Mouse (Mus musculus): ENCODE measurements at regions not wholly inside any gene's neighbourhood (a gene's known extent, or its start where the extent isn't known, plus 50 kb on each side); places are given as distances from the start of the nearest gene placed in this dataset.

DNA sequence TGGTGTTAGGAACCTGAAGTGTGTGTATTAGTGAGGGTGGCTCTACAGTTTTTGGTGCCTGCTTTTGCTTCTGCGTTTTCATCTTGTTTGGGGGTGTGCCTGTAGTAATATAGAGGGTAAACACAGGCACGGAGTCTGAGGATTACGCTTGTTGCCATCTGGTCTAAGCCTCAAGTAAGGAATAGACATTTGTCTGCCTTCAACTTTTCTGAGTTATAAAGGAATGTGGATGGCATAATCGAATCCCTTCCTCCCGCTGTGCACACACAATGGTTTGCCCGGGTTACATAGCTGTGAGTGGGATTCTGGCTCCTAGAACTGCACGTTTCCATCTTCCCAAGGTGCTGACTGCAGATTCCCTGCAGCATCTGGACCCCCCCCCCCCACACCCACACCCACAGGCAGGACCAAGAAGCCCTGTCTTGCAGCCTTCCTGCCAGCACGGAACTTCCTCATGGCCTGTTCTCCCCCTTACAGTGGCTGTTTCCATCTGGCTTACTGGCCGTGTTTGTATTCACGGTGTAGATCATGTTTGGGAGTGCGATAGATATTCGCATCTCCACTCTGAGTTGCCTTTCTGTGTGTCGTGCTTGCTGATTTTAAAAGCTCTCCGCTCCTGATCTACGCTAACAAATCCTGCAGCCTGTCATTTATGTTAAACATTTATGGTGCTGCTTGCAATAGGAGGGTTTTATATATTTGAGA lies 415.4 kb downstream of the Med10 start:
- Histone ChIP-seq H3K4me2 (ENCODE audit: low read depth, low read length) (peak overlapping the region; percentile 19; the same call in 1 of the 2 replicates), H3K36me3 (ENCODE audit: insufficient read depth, low read length) (no peaks in the 10 kb centered on the region), H3K4me1 (ENCODE audit: insufficient read depth, low read length) (peaks cover 16% of the 10 kb centered on the region; the same call in 1 of the 2 replicates), H3K27me3 (ENCODE audit: insufficient read depth, low read length) (no peaks in the 10 kb centered on the region), H3K9ac (replicated peaks; ENCODE audit: low read length) (no peak overlapping the region), H3K4me3 (ENCODE audit: low read length) (no peak overlapping the region), H3K27ac (no peak overlapping the region), H3K9me3 (ENCODE audit: low read length) (no peaks in the 10 kb centered on the region)
- WGBS, result 29% methylated on average over 15 of the region's 15 CpGs
- ATAC-seq (0 out of 2 replicates have a peak, but pooled peaks have one; percentile 34), DNase-seq (ENCODE audit: low spot score) (no peak)
- no peak for TF ChIP-seq CTCF (IDR thresholded peaks at IDR 0.05; ENCODE audit: low read depth)

DNA sequence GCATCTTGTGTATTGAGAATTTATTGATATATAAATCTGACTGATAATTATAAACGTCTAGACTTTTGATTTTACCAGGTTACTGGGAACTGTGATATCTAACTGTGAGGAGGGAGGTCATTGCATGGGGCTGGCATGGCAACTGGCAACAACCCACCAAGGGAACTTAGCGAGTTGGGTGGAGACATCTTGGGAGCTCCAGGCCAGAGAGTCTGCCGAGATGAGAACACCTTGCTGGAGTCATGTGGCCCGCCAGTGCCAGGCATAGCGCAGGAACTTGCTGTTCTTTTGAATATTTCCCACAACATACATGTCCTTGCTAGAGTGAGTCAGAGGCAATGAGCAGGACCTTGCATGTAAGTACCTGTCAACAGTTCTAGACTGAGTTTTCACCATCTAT lies 413.9 kb downstream of the Ice1 start:
- no peak for TF ChIP-seq CTCF (IDR thresholded peaks at IDR 0.05; ENCODE audit: low read depth)
- WGBS, result 93% methylated on average over 5 of the region's 5 CpGs
- Histone ChIP-seq H3K4me2 (ENCODE audit: low read depth, low read length) (no peak overlapping the region), H3K9ac (replicated peaks; ENCODE audit: low read length) (no peak overlapping the region), H3K4me1 (ENCODE audit: insufficient read depth, low read length) (no peaks in the 10 kb centered on the region), H3K36me3 (ENCODE audit: insufficient read depth, low read length) (no peaks in the 10 kb centered on the region), H3K9me3 (ENCODE audit: low read length) (no peaks in the 10 kb centered on the region), H3K27me3 (ENCODE audit: insufficient read depth, low read length) (no peaks in the 10 kb centered on the region), H3K4me3 (ENCODE audit: low read length) (no peak overlapping the region), H3K27ac (no peak overlapping the region)
- DNase-seq (ENCODE audit: low spot score) (no peak), ATAC-seq (no peak)

DNA sequence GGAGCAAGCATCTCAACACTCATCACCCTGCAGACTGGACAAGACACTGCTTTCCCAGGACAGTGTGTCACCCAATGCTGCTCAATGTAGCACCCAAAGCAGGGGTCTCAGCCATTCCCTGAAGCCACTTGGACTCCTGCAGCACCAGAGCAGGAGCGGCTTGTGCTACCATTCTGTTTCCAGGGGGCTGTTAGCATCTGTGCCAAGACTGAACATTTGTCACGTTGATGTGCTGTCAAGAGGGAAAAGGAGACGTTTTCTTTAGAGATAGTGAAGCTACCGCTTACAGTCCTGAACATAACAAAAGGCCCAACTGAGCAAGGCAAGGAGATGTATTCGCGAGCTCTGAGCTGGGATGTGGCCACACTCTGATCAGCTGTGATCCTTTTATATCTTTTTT lies 410.3 kb downstream of the Ice1 start:
- H3K9me3 ChIP-seq (ENCODE audit: low read length), result no peaks in the 10 kb centered on the region
- WGBS, result 46% methylated on average over 6 of the region's 6 CpGs
- H3K4me1 ChIP-seq (ENCODE audit: insufficient read depth, low read length), result no peaks in the 10 kb centered on the region
- no peak overlapping the region for H3K4me3 ChIP-seq (ENCODE audit: low read length)
- TF ChIP-seq CTCF (IDR thresholded peaks at IDR 0.05; ENCODE audit: low read depth), result no peak
- no peaks in the 10 kb centered on the region for H3K36me3 ChIP-seq (ENCODE audit: insufficient read depth, low read length)
- no peak overlapping the region for H3K4me2 ChIP-seq (ENCODE audit: low read depth, low read length)
- H3K27ac ChIP-seq, result no peak overlapping the region
- no peaks in the 10 kb centered on the region for H3K27me3 ChIP-seq (ENCODE audit: insufficient read depth, low read length)
- H3K9ac ChIP-seq (replicated peaks; ENCODE audit: low read length), result no peak overlapping the region
- no peak for ATAC-seq
- DNase-seq (ENCODE audit: low spot score), result no peak

DNA sequence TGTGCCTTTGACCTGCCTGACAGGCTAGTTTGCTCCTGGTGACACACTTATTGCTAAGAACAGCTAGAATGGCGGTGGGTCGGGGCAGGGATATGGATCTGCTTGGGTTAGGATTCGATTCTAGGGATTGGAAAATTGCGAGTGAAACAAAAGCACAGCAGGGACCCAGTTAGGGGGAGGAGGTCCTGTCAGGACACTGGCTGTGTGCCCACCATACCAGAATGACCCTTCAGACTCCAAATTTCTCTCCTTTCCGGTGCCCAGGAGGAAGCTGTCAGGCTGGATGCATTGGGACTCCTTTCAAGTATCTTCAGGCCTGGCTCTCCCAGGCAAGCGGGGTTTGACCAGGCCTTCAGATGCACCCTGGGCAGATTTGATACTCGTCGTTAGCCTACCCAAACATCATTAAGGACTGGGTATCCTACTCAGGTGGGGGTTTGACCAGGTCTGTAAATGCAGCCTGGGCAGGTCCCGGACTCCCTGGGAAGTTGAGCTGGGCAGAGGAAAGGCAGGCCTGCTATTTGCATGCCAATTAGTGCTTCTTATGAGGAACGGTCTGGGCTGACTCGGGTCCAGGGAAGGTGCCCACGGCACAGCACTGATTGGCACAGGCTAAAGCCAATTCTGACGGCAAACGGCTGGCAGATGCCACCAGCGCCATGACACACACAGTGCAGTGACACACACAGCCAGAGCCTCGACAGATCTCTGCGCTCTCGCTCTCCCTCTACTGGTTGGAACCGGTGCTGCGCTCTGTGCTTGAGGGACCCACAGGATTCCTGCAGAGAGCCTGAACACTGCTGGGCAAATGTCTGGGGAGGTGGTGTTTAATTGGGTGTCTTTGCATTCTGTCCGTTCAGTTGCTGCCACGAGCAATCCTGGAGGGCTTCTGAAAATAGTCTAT lies 403.3 kb downstream of the Ice1 start:
- WGBS, result 19% methylated on average over 22 of the region's 22 CpGs
- Histone ChIP-seq H3K27me3 (ENCODE audit: insufficient read depth, low read length) (no peaks in the 10 kb centered on the region), H3K9ac (replicated peaks; ENCODE audit: low read length) (no peak overlapping the region), H3K4me1 (ENCODE audit: insufficient read depth, low read length) (0 out of 2 replicates have a peak, but pooled peaks cover 5% of the 10 kb centered on the region), H3K4me3 (ENCODE audit: low read length) (no peak overlapping the region), H3K4me2 (ENCODE audit: low read depth, low read length) (peak overlapping the region; percentile 41), H3K27ac (peak overlapping the region; percentile 45), H3K9me3 (ENCODE audit: low read length) (no peaks in the 10 kb centered on the region), H3K36me3 (ENCODE audit: insufficient read depth, low read length) (no peaks in the 10 kb centered on the region)
- ATAC-seq, result peak; percentile 94
- TF ChIP-seq CTCF (IDR thresholded peaks at IDR 0.05; ENCODE audit: low read depth), result peak; percentile 95
- peak; percentile 86 for DNase-seq (ENCODE audit: low spot score)

DNA sequence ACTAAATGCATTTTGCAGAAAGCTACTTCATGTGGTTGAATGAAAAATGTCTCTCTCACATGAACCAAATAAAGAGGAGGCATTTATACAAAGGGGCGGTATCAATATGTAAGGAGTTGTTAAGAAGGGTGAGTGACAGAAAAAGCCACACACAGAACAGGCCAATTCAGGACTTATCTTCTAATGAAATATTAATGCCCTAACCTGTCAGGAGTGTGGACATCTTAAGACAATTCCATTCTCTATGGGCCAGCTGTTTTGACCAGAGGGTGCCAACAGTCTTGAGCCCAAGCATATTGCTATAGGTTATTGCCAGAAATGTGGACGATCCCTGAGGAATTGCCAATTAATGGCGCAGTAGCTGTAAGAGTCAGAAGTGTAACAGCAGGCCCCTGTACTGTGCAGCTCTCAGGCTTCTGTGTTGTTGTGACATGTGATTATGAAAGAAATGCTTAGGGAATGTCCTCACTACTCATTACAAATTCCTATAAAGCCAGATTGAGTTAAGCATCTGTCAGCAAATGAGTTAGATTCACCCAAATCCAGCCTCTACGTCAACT lies 393.8 kb downstream of the Ice1 start:
- Histone ChIP-seq H3K4me1 (ENCODE audit: insufficient read depth, low read length) (no peaks in the 10 kb centered on the region), H3K4me2 (ENCODE audit: low read depth, low read length) (no peak overlapping the region), H3K27ac (no peak overlapping the region), H3K27me3 (ENCODE audit: insufficient read depth, low read length) (no peaks in the 10 kb centered on the region), H3K9me3 (ENCODE audit: low read length) (no peaks in the 10 kb centered on the region), H3K9ac (replicated peaks; ENCODE audit: low read length) (no peak overlapping the region), H3K36me3 (ENCODE audit: insufficient read depth, low read length) (no peaks in the 10 kb centered on the region), H3K4me3 (ENCODE audit: low read length) (no peak overlapping the region)
- ATAC-seq (no peak), DNase-seq (ENCODE audit: low spot score) (no peak)
- no peak for TF ChIP-seq CTCF (IDR thresholded peaks at IDR 0.05; ENCODE audit: low read depth)
- WGBS, result 71% methylated on average over 4 of the region's 4 CpGs

- no peak overlapping the region for H3K4me3 ChIP-seq (ENCODE audit: low read length)
- no peak for TF ChIP-seq CTCF (IDR thresholded peaks at IDR 0.05; ENCODE audit: low read depth)
- no peaks in the 10 kb centered on the region for H3K4me1 ChIP-seq (ENCODE audit: insufficient read depth, low read length)
- ATAC-seq (no peak), DNase-seq (ENCODE audit: low spot score) (peak; percentile 48)
- no peaks in the 10 kb centered on the region for H3K27me3 ChIP-seq (ENCODE audit: insufficient read depth, low read length)
- no peak overlapping the region for H3K27ac ChIP-seq
- 22% methylated on average over 12 of the region's 12 CpGs for WGBS
- H3K4me2 ChIP-seq (ENCODE audit: low read depth, low read length), result no peak overlapping the region
- H3K36me3 ChIP-seq (ENCODE audit: insufficient read depth, low read length), result no peaks in the 10 kb centered on the region
- H3K9me3 ChIP-seq (ENCODE audit: low read length), result no peaks in the 10 kb centered on the region
- H3K9ac ChIP-seq (replicated peaks; ENCODE audit: low read length), result no peak overlapping the region
These were observed 377.4 kb downstream of the Ice1 start for GRCm38 (mm10) chr13:70260003-70260496.
